Mouse (Mus musculus) inflammation-experienced regulatory T-cells, adult 6 months (primary cell): ENCODE measurements around the gene Fam163b. TPM values are rescaled to one million over a fixed set of nuclear protein-coding genes. Genes with fewer than 3 reads are reported as not detected.

Source experiments
- ATAC-seq: one replicate; pipeline ENCODE4 v1.8.0; 2017
- polyA plus RNA-seq, 3 experiments: library from polyadenylated mRNA; unstranded; fragments of 100-300 nt; shearing (Covaris generic); gene quantifications; one replicate each; pipeline ENCODE4 v1.2.1; 2017

Fam163b gene
- not detected for polyA plus RNA-seq

DNA sequence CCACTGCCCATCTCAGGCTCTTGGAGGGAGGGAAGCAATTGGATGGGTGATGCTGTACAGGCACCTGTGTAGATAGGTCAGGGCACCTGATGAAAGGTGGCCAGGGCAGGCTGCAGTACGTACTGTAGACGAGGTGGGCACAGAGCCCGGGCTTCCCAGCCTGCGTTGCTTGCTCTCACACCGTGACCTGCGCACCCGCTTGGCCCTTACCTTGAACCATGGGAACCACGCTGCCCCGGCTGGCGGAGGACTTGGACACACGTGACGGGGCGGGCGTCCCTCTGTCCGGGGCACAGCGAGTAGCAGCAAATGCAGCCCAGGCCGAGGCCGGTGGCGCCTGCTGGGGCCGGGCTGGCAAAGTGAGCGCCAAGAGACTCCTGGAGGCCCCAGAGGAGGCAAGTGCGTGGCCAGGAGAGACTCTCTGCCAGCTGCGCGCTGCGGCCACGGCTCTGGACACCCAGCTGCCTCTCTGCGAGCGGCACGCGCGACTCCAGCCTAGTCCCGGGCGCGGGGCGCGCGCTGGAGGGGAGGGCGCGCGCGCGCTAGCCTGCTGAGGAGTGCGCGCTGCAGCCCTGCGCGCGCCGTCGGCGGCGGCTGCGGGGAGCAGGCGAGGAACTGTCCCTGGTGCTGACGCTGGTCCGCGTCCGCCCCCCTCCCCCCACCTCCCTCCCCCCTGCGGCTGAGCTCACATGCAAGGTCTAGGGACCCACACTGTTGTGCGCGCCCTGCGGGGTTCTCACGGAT is at the start of gene Fam163b:
Gene Fam163b (minus strand): TSS at position 542 of the 744 bp plus-strand sequence.
- no peak for ATAC-seq

DNA sequence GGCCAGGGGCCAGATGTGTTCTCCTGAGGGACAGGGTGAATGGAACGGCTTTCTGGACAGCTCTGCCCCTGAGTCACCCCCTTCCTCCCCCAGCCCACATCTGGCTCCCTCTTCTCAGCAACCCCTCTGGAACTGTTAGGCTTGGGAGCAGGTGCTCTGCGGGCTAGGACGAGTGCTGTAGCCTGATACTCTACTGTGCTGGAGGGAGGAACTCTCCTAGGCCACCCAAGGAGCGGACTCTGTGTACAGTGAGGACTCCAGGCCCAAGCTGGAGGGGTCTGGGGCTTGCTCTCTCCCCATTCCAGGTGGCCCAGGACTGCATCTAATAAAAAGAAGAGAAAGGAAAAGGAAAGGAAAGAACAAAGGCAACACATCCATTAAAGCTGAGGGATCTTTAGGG is 47.7 kb upstream of the Fam163b start:
- ATAC-seq = no peak

DNA sequence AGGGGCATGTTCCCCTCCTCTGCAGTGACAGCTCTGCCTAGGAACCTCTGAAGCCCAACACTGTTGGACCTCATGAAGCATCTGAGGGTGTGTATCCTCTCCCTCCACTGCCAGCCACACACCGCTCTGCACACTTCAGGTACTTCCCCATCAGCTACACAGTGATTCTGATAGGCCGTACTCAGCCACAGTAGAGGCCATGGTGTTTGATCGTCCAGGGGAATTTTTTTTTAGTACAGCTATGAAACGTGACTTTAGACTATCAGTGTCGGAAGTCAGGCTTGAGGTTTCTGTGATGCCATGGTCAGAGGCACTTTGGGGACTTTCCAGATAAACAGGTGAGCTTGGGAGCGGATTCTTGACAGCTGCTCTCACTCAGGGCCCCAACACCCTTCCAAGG is 45.2 kb upstream of the Fam163b start:
- ATAC-seq = peak; percentile 94

DNA sequence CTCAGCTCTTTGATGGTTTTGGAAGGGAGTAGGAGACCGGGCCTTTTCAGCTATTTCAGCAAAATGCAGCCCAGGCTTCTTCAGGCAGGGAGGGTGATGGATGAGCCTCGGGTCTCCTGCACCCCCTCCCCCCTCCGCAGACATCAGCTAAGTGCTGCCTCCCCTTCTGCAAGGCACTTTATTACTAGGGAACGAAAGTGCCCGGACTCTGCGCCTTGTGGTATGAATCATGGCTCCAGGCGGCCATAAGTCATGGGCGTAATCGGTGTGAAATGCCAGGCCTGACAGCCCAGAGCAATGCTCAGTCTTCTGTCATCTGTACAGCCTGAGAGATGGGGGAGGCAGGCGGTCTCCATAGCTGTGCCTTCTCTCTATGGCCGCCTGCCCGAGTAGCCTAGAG is 41.4 kb upstream of the Fam163b start:
- no peak for ATAC-seq

DNA sequence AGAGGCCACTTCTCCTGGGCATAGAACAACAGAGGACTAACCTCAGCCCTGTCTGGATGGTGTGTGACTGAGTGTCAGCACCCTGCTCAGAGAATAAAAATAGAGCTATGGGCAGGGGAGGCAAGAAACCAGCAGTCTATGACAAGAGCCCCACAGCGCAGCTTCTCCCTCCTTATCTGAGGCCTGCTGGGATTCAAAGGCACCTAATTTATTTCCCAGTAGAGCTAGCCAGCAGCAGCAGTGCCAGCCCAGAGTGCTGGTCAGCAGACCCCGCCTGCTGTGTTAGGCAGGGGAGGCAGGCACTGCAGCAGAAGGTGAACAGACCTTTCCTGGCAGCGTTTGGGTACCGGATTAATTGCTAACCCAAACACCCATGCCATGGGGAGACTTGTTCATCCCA is 39.6 kb upstream of the Fam163b start:
- no peak for ATAC-seq

DNA sequence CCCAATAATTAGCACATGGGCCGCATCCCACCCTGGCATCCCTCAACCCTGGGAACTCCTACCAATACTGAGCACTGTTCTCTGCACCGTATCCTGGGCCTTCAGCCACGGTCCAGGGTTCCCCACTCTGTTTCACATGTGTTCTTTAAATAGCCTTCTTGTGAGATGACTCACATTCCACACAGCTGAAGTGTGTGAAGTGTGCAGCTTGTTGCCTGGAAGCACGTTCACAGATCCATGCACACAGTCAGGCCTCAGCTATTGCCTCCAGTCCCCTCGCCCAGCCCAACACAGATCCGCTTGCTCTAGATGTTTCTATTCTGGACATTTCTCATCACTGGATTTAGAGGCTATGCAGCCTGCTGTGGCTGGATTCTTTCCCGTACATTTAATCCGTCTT is 36.8 kb upstream of the Fam163b start:
- ATAC-seq = no peak

DNA sequence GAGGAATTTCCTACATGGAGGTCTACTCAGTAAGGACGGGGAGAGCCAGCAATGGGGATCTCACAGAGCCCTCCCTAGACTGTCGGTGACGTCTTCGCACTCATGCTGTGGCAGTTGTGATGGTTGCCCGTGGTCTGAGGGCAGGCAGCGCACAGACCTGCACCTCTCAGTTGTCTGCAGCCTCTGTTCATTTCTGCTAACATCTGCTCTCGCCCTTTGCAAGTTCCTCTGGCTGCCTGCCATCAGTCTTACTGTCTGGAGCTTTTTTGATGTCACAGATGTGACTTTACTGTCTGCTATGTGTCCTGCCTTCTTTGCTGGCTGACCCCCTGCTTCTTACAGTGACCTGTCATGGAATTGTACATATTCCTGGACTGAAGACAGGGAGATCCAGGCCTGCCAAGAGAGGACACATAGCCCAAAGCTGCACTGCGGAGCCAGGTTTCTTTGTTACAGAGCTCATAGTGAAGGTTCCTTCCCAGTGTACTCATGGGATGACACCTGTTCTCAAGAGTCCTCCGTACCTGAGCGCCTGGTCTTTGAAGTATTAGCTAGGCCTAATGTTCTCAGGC is 33.5 kb upstream of the Fam163b start:
- no peak for ATAC-seq

DNA sequence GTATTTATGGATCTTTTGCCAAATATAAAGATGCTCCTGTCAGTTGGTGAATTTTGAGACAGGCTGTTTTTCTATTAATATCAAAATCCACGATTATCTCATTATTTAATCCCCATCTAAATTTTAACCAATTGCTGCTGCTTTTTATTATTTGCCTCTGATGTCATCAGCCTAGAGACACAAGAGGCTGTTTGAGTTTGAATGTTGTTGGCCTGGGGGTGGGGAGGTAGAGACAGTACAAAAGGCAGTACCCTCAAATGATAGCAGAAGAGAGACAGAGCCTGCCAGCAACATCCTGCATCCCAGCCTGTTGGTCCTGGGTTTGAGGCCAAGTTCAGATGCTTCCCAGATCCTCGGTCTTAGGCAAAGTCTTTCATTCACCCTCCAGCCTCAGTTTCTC is 32.0 kb upstream of the Fam163b start:
- no peak for ATAC-seq

DNA sequence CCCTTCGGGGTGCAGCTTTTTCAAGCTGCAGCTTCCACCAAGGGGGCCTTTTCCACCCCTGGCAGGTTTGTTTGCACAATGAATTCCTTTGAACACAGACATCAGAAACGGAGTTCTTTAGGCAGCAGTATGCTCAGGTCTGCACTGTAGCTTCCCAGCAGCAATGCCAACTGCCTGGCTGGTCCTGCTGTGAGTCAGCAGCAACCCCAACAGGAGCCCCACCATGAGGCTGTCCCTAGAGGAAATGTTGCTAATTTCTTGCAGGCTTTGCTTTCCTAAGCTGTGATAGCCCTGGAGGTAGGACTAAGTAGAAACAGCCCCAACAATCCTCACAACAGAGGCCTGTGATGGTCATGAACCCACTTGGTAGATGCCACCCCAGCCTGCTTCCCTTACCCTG is 24.7 kb upstream of the Fam163b start:
- ATAC-seq = no peak

DNA sequence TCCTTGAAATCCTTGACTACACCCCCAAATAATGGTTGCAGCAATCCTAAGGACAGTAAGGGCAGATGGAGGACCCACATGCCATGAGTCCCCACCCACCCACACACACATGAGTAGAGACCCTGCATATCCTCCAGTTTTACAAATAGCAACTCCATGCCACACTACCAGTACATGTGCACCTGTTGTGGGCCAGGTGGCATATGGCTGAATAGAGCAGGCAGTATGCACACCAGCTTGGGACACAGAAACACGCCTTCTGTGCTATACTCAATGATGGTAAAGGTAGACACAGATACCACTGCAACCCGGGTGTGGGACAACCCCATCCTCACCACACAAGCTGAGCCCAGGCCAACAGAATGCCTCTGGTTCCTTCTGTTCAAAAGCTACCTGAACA is 23.8 kb upstream of the Fam163b start:
- no peak for ATAC-seq

DNA sequence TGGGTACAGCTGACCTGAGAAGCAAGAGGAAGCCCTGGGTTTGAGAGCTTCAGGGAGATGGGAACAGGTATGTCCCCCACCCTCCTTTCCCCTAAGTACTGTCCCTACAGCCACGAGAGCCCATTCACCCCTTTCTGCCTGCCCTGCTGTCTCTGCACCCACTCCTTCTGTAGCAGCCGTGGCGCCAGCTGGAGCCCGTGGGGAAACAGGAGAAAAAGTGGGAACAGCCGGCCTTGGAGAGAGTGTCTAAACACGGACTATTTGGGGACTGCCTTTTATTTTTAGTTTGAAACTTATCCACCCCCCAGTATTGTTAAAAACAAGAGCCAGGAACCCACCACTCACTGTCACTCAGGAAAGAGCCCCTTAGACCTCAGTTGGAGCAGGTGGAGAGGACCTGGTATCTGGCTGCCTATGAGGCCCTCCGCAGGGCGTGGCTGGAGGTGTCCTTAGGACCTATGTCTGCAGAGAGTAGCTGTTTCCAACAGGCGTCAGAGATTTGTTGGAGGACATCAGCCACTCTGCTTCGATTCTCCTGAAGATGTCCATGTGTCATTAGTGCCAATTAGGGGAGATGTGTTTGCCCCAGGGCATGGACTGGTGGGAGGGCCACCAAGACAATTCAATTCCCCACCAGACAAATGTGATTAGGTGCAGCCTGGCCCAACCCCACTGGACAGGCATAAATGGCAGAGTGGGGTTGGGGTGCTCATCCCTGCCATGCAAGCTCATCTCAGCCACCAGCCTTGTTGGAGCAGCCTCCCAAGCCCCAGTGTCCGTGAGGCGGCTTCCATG is 22.7 kb upstream of the Fam163b start, which contains the start of gene Dbh:
Gene Dbh (plus strand): TSS at position 438 of the 795 bp plus-strand sequence.
- ATAC-seq = no peak

DNA sequence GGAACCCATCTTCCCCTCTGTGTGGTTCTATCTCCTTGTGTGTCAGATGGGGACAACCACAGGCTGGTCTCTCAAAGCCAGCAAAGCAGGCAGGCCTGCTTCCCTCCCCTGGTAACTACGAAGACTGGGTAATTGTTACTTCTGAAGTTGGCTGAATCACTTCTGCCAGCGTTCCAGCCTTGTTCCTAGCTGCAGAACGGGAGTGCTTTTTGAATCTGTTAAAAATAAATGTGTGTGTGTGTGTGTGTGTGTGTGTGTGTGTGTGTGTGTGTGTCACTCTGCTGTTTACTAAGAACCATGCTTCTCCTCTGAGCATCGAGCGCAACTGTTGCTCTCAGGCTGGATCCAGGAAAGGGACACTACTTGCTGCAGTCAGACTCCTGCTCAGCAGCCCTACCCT is 21.6 kb upstream of the Fam163b start:
- ATAC-seq = no peak

DNA sequence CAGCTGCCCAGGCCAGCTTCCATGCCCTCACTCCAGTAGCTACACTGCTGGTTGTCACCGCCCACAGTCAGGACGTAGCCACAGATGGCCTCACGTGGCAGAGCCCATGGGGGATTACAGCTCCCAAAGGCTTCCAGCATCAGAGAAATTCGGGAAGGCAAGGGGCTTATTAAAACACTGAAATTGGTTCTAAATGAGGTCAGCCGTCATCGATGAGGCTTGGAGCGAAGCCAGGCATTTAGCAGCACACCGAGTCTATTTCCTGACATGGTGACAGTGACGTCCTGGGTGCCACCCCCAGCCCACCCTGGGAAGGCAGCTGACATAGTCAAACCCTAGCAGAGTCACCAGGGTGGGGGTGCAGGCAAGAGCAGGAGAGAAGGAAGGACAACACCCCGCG is 20.4 kb upstream of the Fam163b start:
- no peak for ATAC-seq

DNA sequence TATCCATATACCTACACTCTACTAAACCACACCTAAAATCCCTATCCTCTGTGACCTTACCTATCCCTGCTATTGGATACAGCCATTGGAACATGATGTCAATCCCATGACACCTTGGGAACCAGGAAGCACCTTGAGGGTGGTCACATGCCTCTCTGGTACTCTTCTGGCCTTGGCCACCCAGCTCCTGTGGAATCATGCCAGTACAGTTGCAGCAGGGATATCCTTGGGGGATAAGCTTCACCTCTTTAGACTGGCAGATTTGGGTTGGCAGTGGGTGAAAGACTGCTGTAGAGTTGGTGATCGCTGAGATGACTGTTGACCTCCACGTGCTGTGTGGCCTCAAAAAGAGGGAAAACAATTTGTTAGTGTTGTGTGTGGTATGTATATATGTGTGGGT is 19.2 kb upstream of the Fam163b start:
- ATAC-seq = no peak

DNA sequence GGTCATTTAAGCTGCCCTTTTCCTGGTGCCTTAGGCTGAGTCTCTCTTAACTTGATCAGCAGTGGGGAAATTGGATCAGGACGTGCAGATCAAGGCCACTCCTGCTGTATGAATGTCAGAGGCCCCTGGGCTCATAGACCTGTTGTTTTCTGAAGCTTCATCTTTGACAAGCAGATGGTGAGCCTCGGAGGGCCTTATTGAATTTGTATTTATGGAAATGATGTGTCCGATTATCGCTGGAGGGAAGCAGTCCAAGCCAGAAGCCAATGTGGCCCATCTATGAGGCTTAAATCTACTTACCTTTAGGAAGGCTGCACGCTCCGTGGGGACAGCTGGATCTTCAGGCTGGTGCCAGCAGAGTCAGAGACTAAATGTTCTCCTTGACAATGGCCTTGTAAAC is 14.3 kb upstream of the Fam163b start:
- no peak for ATAC-seq

DNA sequence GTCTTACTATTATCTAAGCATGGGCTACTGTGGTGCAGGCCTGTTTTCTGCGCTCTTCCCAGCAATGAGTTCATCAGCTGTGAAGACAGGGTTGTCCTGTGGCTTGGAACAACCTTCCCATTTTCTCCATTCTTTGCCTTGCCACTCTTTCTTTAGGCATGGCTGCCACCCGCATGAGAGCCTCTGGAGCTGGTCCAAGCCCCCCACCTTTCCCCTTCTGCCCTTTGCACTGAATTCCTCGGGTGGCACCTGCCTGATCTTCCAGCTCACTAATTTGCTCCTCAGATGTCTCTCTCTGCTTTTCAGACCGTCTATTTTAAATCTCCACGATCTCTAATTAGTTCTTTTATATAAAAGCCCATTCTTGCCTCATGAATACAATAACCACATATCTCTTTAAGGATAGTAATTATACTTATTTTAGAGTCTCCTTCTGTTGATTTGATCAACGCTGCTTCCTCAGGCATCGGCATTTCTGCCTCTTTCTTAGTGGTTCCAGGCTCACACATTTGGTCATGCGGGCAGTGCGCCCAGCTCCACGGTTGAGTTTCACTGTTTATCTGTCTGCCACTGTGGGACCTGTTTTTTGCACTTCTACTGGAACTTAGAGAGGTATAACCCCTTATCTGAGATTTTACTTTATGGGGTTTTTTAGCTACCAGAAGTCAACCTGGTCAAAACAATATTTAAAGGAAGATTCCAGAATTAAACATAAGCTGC is 12.3 kb upstream of the Fam163b start:
- no peak for ATAC-seq

DNA sequence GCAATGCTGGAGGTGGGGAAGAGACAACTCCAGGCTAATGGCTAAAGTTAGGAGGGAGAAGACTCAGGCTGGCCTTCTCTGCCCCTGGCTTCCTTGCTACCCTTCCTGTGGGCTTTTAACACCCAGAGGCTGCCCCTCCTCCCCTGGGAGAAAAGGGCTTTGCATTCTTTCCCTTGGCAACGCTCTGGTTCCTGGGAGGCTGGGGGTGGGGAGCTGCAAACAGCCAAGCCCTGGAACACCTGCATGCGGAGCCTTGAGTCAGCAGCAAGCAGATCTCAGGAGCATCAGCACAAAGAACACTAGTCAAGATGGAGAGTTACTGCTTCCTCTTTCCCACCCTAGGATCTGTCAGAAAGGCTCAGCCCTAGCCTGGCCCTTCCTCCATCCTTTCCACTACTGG is 7.2 kb upstream of the Fam163b start:
- ATAC-seq = no peak

DNA sequence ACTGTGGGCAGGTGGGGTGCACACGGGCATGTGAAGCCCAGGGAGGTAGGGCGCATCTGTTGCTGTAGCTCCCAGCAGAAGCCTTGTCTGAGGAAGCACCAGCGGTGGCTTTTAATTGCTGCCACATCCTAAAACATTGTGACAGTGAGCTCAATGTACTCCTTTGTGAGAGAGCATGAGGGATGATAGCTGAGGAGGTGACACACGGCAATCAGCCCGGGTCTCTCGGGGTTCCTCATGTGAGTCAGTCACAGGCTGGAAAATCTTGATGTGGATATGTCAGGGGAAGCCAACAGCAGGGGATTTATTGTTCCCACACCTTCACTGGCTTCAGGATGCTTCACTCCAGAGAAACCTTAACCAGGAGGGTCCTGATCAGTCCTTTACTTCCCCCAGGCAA is 4.5 kb upstream of the Fam163b start:
- no peak for ATAC-seq

DNA sequence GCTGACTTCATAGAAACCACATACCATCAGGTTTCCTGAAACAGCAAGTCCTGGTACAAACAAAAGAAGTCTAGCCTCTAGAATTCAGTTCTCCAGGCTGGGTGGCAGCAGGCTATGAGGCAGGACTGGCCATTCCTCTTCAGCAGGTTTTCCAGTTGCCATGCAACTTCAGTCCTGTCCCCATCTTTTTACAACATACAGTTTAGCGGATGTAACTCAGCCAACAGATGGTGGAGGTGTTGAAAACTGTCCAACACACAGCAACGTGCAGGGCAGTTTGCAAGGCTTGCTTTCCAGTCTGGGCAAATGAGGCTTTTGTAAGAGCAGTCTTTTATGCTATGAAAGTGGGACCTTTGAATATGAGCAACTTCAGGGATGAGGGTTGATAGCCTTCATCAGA is 2.7 kb upstream of the Fam163b start:
- ATAC-seq = no peak

DNA sequence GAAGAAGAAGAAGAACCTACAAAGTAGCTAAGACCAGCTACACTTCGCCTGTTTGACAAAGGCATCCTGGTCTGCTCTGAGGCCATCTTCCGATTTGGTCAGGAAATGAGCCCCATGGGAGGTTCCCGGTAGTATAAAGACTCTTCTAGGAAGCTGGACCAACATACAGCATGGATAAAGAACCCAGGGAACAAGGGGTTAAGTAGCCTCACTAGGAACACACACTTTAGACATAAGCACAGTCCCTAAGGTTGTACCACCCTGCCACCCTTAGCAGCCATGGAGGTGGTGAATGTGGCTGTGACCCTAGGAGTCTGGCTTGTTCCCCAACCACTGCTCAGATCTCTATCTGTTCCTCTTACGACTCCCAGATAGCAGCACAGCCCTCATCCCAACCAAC is 3.9 kb downstream of the Fam163b start:
- ATAC-seq = no peak

DNA sequence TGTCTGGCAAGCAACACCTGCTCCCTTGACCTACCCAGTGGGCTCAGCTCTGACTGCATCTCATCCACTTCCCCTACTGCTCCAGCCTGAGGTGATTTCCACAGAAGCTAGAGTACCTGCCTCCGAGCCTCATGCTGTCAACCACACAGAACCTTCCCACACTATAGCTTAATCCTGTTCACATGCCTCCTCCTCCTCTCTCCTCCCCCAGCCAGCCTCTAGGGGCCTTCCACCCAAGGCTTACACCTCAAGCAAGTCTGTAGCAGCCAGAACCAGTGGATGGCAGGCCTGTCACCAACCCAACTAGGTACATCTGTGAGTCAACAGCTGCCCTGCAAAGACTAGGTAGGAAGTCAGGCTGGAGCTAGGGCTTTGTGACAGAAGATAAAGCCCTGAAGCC is 5.5 kb downstream of the Fam163b start:
- no peak for ATAC-seq

DNA sequence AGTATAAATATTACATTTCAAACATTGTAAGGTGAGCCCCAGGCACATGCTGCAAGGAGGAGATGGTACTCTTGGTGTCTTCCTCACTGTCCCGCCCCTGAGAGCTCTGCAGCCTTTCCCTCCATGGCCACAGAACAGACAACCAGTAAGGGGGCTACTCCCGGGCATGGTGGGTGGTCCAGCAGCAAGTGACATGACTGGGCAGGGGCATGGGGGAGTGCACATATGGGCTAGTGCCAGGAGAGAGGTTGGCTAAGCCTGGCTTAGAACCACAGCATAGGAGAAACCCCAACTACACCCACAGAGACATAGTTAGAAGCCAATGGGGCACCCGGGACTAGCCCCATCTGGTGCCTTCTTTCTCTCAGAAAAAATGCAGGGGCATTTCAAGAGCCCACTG is 6.0 kb downstream of the Fam163b start:
- ATAC-seq = no peak

DNA sequence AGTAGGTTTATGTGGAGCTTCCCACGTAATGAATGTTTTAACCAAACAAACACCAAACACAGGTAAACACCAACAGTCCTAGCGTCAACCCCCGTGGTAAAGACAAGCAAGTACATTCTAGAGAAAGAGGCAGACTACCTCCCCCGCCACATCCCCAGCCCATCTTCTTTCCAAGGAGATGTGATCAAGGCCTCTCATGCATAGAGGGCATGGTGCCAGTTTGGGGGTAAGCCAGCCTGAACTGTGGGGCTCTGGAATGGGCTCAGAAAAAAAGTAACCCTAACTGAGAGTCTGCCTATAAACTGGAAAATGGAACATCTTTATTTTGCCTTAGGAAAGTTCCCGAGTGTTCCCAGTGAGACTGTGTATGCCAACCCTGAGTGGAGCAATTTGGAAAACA is 6.4 kb downstream of the Fam163b start:
- no peak for ATAC-seq
